Mouse (Mus musculus) left cerebral cortex, postnatal 14 days (tissue): Measurements from ENCODE around the gene Cldn10. TPM values are rescaled to one million over a fixed set of nuclear protein-coding genes. Genes with fewer than 3 reads are reported as not detected.

Experiments
- DNase-seq, 2 experiments: peaks; one replicate each; pipeline ENCODE4 v3.0.0; 2021 to 2022; ENCODE audit warnings: low spot score in 2 of 2, mixed read lengths in 1 of 2
- intact Hi-C: fragments of 180-260 bp; cut with DNase I; formaldehyde crosslinking; loops from one replicate; pipeline ENCODE4 v1.15.1; 2025
- total RNA-seq, 2 experiments: library from RNA; stranded (reverse); gene quantifications; 2 replicates each; pipeline ENCODE4 v1.2.3; 2021

The Cldn10 gene
- total RNA-seq, 2 experiments from 2014 or later = 17.1 to 21.4 TPM

DNA sequence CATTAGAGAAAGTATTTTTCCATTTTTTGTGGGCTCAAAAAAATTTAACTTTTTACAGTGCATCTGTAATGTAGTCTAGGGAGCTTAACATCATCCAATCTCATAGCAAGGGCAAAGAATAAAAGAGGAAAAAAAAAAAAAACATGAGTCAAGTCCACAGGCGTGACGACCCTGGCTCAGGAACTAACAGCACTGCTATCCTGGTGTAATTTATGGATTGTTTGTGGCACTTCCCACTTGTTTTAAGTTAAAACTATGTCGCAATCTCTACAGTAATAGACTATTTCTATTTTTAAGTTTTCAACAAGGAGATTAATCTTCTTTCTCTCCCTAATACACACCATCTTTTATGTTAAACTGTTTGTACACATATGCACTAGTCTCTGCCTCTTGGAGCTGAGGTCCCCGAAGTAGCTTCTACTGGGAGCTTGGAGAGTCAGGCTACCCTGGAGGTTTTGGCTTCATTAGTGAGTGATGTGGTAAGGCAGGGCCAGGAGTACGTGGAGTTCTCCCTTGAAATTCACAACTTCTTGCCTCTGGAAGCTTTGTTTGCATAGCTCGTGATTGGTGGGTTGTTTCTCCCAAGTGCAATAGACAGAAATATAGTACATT, 63.9 kb downstream of the Cldn10 start:
- no peak for DNase-seq
- intact Hi-C loops = no loop called here

DNA sequence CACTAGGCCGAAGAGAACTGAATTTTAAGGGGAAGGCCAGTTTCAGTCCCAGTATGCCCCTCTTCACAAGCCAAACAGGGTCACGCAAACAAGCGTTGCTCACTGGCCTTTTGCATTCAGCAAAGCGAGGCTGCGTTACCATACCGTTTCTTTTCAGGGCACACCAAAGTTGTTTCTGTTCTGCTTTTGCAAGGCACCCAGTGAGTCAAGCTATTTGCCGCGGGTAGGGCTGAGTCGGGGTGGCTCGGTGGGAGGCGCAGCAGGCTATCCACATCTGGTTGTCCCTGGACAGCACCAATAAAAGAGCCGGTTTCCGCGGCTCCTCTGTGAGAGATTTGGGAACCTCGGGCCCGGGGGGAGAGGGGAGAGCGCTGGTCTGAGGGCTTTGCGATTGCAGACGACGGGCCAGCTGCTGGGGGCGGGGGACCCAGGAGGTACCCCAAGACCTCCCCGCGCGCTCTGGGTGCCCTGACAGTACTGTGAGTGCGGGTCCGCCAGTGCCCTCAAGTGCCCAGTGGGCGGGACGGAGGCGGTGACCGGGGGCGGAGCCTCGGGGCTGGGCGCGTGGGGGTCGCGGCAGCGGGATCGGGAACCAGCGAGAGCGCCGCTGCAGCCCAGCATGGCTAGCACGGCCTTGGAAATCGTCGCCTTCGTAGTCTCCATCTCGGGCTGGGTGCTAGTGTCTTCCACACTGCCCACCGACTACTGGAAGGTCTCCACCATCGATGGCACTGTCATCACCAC, 66.8 kb downstream of the Cldn10 start:
- intact Hi-C loops = no loop called here
- DNase-seq = peak; percentile 19 to 30

DNA sequence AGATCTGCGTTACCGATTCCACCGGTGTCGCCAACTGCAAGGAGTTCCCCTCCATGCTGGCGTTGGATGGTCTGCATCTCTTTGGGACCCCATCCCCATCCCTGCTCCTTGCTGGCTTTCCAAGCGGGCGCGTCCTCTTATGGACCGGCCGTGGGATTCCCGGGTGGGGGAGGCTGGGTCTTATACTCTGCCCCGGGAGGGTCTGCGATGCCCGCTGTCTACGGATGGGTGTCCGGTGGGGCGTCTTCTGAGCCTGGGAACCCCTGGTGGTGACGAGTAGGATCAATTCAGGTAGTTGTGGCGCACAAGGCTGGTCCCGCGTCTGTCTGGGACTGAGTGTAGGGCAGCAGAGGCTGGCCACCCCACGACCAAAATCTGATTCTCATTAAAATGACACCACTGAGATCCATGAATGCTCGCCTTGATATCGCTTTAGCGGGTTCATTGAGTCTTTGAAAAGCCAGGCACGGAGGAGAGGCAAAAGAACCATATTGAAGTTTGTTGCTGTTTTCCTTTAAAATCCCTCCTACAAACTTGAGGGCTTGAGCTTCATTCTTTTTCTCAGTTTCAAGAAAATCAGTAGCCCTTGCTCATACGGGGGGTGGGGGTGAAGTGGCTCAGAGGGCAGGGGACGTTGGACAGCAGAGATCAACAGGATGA, 67.6 kb downstream of the Cldn10 start:
- intact Hi-C loops = no loop called here

DNA sequence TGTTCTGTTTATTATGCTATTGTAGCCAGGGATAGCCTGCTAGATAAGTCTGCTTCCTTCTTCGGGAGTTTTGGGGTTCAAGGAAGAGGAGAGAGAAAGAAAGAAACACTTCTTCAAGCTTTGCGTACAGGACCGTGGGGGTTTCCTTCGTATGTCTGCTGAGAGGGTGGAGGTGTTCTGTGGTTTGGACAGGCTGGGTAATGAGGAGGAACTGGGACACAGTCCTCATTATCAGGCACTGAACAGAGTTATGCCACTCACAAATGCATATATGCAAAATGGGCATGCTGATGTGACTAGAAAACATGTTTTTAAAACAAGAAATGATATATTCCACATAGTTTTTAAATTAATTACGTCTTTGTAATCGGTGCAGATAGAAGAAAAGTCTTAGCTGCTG, 68.9 kb downstream of the Cldn10 start:
- no peak for DNase-seq
- intact Hi-C loops = no loop called here

More for the DNA sequence above, 67.6 kb downstream of the Cldn10 start:
- DNase-seq = no peak

DNA sequence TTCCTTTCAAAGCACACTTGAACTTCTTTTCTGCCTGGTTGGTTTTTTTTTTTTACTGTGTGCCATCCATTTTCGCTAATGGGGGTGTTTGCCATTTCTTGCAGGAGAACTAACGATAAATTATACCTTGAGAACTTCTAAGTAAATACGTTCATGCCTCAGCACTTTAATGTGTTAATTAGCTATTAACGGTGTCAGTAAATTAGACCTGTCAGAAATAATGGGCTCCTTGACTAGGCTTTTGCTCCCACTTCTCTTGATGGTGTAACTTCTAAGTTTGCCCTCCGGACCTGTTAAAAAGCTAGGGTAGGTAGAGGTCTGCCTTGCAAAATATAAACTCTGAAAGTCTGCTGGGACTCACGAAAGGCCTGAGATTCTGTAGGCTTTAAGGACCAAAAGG, 70.6 kb downstream of the Cldn10 start:
- intact Hi-C loops = no loop called here
- no peak for DNase-seq

DNA sequence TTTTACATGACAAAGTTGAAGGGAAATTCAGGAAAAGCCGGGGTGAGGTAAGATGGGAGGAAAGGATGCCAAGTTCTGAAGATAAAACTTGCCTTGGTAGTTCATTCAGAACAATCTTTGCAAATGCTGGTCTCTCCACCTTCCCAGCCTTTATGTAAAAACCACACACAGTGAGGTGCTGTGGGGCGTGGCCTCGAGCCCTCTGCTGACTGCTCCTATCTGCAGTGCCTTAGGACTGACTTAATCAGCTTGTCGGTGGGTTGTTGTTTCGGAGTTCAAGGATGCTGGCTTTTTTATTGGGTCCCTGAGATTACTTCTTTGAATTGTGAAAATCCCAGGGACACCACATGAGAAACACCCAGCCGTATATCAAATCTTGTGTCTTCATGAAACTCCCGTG, 74.5 kb downstream of the Cldn10 start:
- DNase-seq = no peak
- intact Hi-C loops = no loop called here

DNA sequence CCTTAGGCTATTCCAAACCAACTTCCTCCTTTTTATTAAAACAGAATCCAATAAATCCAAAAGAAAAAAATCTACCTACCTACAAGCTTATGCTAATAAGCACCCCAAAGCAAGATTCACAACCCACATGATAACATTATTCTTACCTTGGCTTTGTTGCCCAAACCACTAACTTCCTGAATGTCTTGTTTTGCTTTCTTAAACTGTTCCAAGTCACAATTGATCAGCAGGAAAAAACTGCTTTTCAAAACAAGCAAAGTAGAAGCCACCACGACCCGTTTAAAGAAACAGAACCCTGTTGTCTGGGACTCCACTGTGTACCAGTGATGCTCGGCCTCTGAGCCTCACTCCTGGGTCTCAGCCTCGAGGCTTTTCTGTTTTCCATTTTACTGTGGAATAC, 77.2 kb downstream of the Cldn10 start:
- intact Hi-C loops = loop anchor here (5.0 kb wide), 1 partner anchor 38 kb away; no protein-coding TSS in a partner anchor
- no peak for DNase-seq

DNA sequence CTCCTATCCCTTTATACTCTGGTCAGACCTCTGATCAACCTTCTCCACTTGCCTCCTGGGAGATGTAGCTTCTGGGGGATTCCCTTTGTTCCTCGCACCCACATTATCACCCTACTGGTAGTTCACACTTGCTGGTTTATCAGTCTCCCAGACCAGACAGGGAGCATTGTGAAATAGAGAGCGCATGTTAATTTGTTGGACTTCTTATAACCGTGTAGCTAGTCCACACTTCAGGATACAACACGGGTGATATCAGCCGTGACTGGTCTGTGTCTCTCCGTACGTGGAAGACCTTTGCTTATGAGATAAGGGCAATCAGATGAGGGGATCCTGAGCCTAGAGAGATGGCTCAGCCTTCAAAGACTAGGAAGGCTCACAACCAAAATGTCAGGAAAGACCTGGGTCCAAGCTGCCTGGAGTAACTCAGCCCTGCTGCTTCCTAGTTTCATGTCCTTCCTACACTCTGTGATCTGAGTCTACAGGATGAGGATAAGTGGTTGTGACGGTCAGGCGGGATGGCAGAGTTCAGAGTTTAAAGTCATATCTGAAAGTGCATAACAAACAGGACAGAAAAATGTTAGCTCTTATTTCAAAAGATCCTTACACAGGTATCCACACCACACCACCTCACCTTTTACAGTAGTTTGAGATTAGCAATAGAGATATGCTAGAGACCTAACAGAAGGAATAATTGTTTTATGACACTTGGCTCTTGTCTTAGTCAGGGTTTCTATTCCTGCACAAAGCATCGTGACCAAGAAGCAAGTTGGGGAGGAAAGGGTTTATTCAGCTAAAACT, 78.5 kb downstream of the Cldn10 start:
- intact Hi-C loops = loop anchor here (5.0 kb wide), 1 partner anchor 39 kb away; no protein-coding TSS in a partner anchor
- no peak for DNase-seq

DNA sequence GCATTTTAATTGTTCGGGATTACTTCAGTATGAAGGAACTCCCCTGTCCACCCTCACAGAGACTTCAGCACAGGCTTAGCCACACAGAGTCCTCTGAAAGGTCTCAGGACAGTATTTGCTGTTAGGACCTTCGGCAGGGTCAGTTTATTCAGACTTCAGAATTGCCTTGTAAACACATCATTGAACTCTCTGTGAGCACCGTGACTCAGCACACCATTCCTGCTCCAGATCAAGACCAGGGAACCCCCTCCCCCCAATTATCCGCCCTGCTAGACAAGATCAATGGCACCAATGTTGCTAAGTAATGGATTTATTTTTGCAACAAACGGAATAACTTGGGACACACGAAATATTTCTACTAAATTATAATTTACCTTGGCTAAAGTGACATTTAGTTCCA, 79.7 kb downstream of the Cldn10 start:
- intact Hi-C loops = loop anchor here (5.0 kb wide), 1 partner anchor 40 kb away; no protein-coding TSS in a partner anchor

DNA sequence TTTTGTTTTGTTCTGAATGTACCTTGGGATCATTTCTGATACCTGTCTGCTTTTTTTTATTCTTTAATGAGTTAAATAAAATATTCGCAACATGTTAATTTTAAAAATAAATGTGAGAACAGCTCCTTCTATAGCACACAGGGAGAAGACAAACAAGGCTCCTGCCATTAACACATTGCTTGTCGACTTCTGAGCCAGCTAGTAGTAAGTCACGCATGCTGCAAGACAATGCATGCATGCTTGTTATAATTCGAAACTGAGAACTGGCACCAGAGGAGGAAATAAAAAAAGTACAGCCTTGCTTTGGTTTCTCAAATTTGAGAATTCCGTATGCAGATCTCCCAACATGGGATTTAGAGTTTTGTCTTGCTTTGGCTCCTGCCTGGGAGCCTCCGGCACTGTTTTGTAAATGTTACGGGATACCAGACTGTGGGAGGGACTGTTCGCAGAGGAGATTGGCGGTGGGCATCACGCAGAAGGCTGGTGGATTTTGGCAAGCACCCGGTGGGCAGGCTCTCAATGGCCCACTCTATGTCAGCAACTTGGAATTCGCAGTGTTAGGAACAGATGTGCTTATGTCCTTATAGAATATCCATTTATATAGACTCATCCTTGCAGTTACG, 80.5 kb downstream of the Cldn10 start:
- intact Hi-C loops = loop anchor here (5.0 kb wide), 1 partner anchor 41 kb away; no protein-coding TSS in a partner anchor
- DNase-seq = peak in 1 of 2 experiments; percentile 47

More for the DNA sequence above, 79.7 kb downstream of the Cldn10 start:
- no peak for DNase-seq

DNA sequence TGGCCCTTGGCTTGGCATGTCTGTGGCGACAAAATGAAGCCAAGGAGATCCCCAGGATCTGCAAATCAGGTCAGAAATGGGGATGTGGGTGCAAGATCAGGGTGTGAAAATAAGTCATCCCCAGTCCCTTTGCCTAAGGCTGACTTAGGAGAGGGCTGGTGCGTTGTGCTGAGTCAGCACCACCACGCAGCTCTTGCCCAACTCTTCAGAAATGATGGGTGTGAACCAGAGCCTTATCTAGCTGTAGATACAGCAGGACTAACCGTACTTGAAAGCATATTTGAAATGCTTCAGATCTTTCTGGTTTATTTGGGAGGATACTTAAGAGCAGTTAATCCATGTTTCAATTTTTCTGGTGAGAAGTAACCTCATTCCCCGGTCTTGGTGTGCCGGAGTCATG, 82.0 kb downstream of the Cldn10 start:
- intact Hi-C loops = loop anchor here (5.0 kb wide), 1 partner anchor 42 kb away; no protein-coding TSS in a partner anchor

DNA sequence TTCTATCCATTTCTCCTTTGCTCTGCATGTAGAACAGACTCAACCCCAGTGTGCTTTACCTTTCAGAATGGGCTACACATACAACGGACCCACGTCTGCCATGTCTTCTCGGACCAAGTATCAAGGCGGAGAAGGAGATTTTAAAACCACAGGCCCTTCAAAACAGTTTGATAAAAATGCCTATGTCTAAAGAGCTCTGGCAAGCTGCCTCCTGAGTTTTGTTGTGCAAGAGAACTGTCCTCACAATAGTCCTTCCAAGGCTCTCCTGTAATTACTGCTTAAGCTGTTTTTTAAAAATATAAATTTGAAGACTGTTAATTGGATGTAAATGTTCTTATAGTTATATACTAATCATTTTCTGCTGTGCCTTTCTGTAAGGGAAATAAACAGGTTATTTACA, 86.4 kb downstream of the Cldn10 start:
- intact Hi-C loops = no loop called here
- DNase-seq = no peak

More for the DNA sequence above, 82.0 kb downstream of the Cldn10 start:
- DNase-seq = no peak

DNA sequence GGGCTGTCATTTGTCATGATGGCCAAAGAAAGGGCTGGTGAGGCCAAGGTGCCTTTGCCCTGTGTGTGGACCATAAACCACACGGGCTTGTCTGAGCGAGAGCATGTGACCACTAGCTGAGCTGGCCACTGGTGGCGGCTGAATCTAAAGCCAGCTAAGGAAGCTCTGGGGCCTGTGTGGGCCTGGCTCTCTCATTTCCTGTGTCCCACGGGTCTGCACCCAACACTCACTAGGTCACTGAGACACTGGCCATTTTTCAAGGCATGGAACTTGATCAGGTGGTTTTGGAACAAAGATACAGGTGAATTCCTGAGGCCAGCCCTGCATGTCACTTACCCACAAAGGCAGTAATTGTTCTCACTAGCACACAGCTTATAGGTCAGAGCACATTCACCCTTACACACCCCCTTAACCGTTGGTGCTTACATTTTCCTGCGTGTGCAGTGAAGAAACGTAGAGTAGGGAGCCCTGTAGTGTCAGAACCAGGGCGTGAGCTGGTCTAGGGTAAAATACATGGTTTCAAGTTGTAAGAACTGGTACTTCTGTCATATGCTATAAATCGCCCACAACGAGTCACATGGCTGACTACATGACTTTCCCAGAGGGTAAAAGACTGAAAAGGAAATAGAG, 87.2 kb downstream of the Cldn10 start:
- intact Hi-C loops = no loop called here
- DNase-seq = no peak

DNA sequence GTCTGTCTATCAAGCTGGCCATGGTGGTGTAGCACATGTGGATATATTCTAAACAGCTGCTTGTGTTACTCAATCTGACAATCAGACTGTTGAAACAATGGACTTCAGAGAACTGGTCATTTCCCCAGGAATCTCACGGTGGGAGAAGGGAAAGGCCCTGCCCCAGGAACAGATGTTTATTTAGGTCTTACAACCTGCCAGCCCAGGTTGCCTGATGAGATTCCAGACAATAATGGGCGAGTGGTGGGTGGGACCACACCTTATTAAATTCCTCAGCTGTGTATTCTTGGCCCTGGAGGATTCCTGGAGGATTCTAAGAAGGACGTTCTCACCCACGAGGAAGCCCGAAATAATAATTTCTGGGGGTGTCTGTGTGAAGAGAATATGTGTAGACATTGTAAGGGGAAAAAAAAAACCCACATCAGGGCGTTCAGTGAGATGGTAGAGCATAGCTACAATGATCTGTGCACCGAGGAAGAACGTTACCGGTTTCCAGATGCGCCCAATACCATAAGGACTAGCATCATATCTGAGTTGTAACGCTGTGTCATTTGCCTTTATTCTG, 90.7 kb downstream of the Cldn10 start:
- intact Hi-C loops = no loop called here
- no peak for DNase-seq

DNA sequence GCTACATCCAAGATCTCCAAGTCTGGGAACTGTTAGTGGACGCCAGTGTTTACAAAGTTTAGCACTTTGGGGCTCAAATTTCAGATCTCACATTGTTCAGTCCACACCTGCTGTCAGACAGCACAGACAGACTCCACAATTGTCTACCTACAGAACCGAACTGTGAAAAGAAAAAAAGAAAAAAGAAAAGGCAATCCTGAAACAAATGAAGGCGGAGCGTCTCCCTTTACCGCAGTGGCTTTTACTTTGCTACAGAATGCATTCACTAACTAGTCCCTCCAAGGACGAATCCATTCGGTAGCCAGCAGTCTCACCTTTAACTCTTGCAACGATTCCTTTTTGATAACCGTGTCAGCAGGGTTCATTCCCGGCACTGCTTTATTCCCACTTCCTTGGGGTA, 93.0 kb downstream of the Cldn10 start:
- intact Hi-C loops = no loop called here

DNA sequence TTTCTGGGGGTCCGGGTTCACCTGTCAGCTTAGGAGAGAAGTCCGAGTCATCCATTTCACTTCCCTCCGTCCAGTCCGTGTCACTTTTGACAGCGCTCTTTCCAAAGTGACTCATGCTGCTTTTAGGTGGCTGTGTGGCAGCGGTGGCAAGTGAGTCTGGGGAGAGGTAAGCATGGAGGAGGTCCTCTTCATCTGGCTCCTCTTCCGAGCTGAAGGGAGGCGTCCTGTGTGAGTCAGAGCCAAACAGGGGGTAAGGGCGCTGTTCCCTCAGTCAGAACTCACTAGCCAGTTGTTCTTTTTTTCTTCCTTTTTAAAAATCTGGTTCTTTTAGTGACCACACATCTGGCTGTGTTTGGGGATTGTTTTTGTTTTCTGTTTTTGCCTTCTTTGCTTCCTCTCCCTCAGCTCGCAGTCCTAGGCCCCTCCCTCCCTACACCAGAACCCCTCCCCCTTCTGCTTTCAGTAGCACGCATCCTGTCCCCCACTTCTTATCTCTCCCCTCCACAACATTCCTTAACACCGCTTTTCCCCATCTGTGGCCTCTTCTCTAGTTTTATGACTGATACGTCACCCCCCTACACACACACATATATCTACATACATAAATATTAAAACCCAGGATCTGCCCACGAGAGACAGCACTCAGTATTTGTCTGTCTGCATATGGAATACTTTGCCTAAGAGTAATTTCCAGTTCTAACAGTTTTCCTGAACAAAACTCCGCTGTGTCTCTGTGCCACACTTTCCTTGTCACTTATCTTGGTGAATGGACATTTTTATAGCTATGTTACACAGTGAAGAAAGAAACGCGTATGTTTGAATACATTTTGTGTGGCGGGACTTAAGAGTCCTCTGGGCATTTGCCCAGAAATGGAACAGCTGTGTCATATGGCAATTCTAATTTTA, 95.9 kb downstream of the Cldn10 start:
- DNase-seq = no peak
- intact Hi-C loops = no loop called here

More for the DNA sequence above, 93.0 kb downstream of the Cldn10 start:
- no peak for DNase-seq

DNA sequence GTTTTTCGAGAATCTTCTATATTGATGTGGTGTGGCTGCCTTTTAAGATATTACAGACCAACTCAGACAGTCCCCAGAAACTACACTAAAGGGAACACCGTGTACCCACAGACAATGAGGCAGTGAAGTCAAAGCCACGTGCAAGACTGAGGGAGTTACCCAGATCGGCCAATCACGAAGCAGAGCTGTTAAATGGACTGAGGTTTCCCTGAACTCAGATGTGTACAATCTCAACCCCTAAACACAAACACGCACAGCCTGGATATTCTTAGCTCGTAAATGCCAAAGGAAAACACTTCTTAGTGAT, 96.5 kb downstream of the Cldn10 start:
- intact Hi-C loops = no loop called here
- DNase-seq = peak in 1 of 2 experiments; percentile 76

DNA sequence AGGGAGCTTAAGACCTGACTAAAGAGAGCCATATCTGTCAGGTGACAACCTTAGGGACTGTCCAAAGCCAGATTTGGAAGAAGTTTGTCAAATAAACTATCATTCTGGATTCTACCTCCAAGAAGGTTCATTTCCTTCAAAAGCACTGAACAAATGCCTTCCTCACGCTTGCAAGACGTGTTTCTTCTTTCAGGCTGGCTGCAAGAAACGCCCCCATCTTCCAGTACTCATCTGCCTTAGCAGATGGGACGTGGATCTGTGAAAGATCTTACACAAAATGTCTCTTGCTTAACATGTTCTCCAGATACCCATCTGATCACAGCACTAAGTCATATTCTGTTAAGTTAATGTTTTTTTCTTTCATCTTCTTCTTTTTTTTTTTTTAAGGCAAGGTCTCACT, 102.4 kb downstream of the Cldn10 start:
- DNase-seq = peak; percentile 65 to 74

More for the DNA sequence above, 102.4 kb downstream of the Cldn10 start:
- intact Hi-C loops = no loop called here
